Mouse (Mus musculus): ENCODE data around the gene Macrod2.

GRCm38 (mm10) chr2:140898408-140898985 lies 503.4 kb downstream of the Macrod2 start:
- TF ChIP-seq GATA1 (IDR thresholded peaks at IDR 0.05; ENCODE audit: borderline replicate concordance, low read length) = no peak
- TF ChIP-seq FLI1 (IDR thresholded peaks at IDR 0.05; ENCODE audit: low read length) = no peak

Measured in megakaryocyte, embryonic 14.5 days (primary cell).